ENCODE assay signal across 21 mouse cellular contexts in the genomic region with DNA sequence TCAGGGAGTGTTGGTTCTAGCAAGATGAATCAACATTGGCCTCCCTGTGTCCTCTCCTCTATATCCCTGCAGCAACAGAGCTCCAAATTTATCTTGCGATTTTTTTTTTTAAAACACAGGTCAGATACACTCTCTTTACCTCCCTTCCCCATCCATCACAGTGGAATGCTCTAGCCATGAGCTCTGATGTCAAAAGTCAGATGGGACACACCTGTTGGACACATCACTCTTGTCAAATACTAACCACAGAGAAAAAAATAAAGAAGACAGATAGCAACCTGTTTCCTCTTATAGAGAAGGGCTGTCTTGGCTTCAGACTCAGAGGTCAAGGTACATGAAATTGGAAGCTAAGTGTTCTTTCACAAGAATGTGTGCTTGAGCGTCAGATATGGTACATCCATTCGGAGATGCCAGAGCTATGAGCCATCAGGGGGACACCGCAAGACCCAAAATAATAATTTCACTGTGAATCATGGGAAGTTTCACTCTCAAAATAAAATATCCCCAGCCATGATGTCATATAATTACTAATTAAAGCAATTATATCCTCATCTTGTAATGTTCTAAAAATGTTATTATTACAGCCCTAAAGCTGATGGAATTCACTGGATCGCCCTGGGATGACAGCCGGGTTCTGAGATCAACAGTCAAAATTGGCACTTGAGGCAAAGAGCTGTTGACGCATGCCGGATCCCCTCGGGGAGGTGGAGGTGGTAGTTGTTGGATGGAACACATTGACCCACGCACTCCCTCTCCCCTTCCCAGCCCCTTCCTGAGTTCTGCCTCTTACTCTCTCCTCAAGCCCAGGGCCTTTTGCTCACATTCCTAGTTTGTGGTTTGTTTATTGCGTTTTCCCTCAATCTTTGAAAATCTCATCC. TPM values are rescaled to one million over a fixed set of nuclear protein-coding genes. Genes with fewer than 3 reads are reported as not detected.
DNase-seq lines count a peak whose midpoint lies in the region; ATAC-seq and TF ChIP-seq lines count a peak whose summit lies in the region.
"Had no signal": no experiment of that assay in that cellular context is flagged by ENCODE, and none has a peak within 500 bp of the region (broad histone marks: within the 10 kb centered on the region; RNA-seq: fewer than 3 reads in every experiment).

No protein-coding gene starts in this region.

- no peak for ATAC-seq in forebrain, embryonic 11.5 days (replicated peaks; ENCODE audit: low FRiP score)
- ATAC-seq: CD4-positive, CD25-positive, alpha-beta regulatory T cell, adult 4 months; forebrain, embryonic 14.5 days; forebrain, embryonic 16.5 days had no signal

- 90% methylated on average over 11 of the region's 11 CpGs for WGBS in forebrain, embryonic 11.5 days
- 91% methylated on average over 11 of the region's 11 CpGs for WGBS in thymus, adult 2 months

- no peak overlapping the region for H3K27ac ChIP-seq in forebrain, embryonic 11.5 days (ENCODE audit: low read depth, low read length)
- H3K27ac ChIP-seq in thymus, adult 2 months (ENCODE audit: control insufficient read depth, insufficient read depth, low read length) = no peak overlapping the region
- H3K27ac ChIP-seq: embryonic facial prominence, embryonic 10.5 days; embryonic facial prominence, embryonic 12.5 days; forebrain, embryonic 12.5 days had no signal

- no peaks in the 10 kb centered on the region for H3K9me3 ChIP-seq in forebrain, embryonic 11.5 days (ENCODE audit: control insufficient read depth, low read length)
- H3K9me3 ChIP-seq: embryonic facial prominence, embryonic 10.5 days; embryonic facial prominence, embryonic 12.5 days; forebrain, embryonic 12.5 days had no signal

- H3K79me2 ChIP-seq in myocyte (ENCODE audit: control insufficient read depth, insufficient read depth) = no peaks in the 10 kb centered on the region

- H3K27me3 ChIP-seq in myocyte (ENCODE audit: control insufficient read depth, insufficient read depth, insufficient read length) = no peaks in the 10 kb centered on the region
- no peaks in the 10 kb centered on the region for H3K27me3 ChIP-seq in forebrain, embryonic 11.5 days (ENCODE audit: control insufficient read depth, insufficient read depth, low read length)
- H3K27me3 ChIP-seq in thymus, adult 2 months (ENCODE audit: control insufficient read depth, insufficient read depth, low read length) = no peaks in the 10 kb centered on the region
- H3K27me3 ChIP-seq: CH12.LX; embryonic facial prominence, embryonic 12.5 days; forebrain, embryonic 12.5 days had no signal

- no peak for TF ChIP-seq POLR2A in myocyte (IDR thresholded peaks at IDR 0.05; ENCODE audit: insufficient read length, low read depth)
- TF ChIP-seq POLR2A in thymus, adult 2 months (IDR thresholded peaks at IDR 0.05; ENCODE audit: control insufficient read depth, extremely low read depth, insufficient read depth, low read length, poor library complexity) = no peak

- no peak overlapping the region for H3K4me3 ChIP-seq in myocyte
- no peak overlapping the region for H3K4me3 ChIP-seq in forebrain, embryonic 11.5 days (ENCODE audit: low read depth, low read length)
- no peak overlapping the region for H3K4me3 ChIP-seq in thymus, adult 2 months (ENCODE audit: control insufficient read depth, insufficient read depth, low read length)
- H3K4me3 ChIP-seq: embryonic facial prominence, embryonic 10.5 days; embryonic facial prominence, embryonic 12.5 days; forebrain, embryonic 12.5 days had no signal

- H3K4me2 ChIP-seq in myocyte (ENCODE audit: low read depth) = peak overlapping the region; percentile 32
- no peak overlapping the region for H3K4me2 ChIP-seq in forebrain, embryonic 11.5 days (ENCODE audit: low read depth, low read length, severe bottlenecking)
- H3K4me2 ChIP-seq: embryonic facial prominence, embryonic 12.5 days; forebrain, embryonic 12.5 days had no signal

- TF ChIP-seq CTCF in thymus, adult 2 months (IDR thresholded peaks at IDR 0.05; ENCODE audit: borderline replicate concordance, control insufficient read depth, extremely low read depth, insufficient read depth, low read length, poor library complexity) = no peak

- no peak overlapping the region for H3ac ChIP-seq in myocyte (ENCODE audit: control insufficient read depth, insufficient read length)

- no peaks in the 10 kb centered on the region for H3K36me3 ChIP-seq in myocyte (ENCODE audit: control insufficient read depth, insufficient read depth)
- no peaks in the 10 kb centered on the region for H3K36me3 ChIP-seq in forebrain, embryonic 11.5 days (ENCODE audit: control insufficient read depth, insufficient read depth, low read length)
- no peaks in the 10 kb centered on the region for H3K36me3 ChIP-seq in thymus, adult 2 months (ENCODE audit: control insufficient read depth, insufficient read depth, low read length)
- H3K36me3 ChIP-seq: embryonic facial prominence, embryonic 10.5 days; embryonic facial prominence, embryonic 12.5 days; forebrain, embryonic 12.5 days; G1E had no signal

- H3K9ac ChIP-seq in forebrain, embryonic 11.5 days (ENCODE audit: low read length) = no peak overlapping the region
- H3K9ac ChIP-seq: embryonic facial prominence, embryonic 12.5 days; forebrain, embryonic 12.5 days had no signal

- DNase-seq in 3T3-L1 (ENCODE audit: low read depth, low spot score) (peak; percentile 13), NIH3T3 (ENCODE audit: low read depth) (peak; percentile 81)
- no peak for DNase-seq in forebrain, embryonic 11.5 days (ENCODE audit: low spot score)
- DNase-seq in thymus, adult 2 months = no peak
- DNase-seq: adrenal gland, adult 2 months; adrenal gland, postnatal 10 days; adrenal gland, postnatal 25 days; cerebellum, adult 11 months; cerebellum, adult 18-20 months; cerebellum, adult 8-10 months; cerebellum, postnatal 10 days; cerebellum, postnatal 25 days had no signal

- no peaks in the 10 kb centered on the region for H3K4me1 ChIP-seq in forebrain, embryonic 11.5 days (replicated peaks; ENCODE audit: control insufficient read depth, insufficient read depth, low read length)
- H3K4me1 ChIP-seq in thymus, adult 2 months (replicated peaks; ENCODE audit: control insufficient read depth, insufficient read depth, low read length) = no peaks in the 10 kb centered on the region
- H3K4me1 ChIP-seq: forebrain, embryonic 12.5 days had no signal

TF ChIP-seq in myocyte, 11 proteins besides CTCF, POLR2A, EP300 and RAD21:
- peak; percentile 20 for TF ChIP-seq TCF12 (IDR thresholded peaks at IDR 0.05; ENCODE audit: insufficient read depth, poor library complexity, severe bottlenecking)
- TF ChIP-seq USF1 (IDR thresholded peaks at IDR 0.05; ENCODE audit: low read depth) = no peak
- TF ChIP-seq MYOD1 (IDR thresholded peaks at IDR 0.05; ENCODE audit: control insufficient read depth in 1 of 3, insufficient read length in 2 of 3, low read depth in 2 of 3) = peak in 2 of 3 experiments; percentile 74 to 80
- TF ChIP-seq MAX (IDR thresholded peaks at IDR 0.05; ENCODE audit: low read depth) = no peak
- no peak for TF ChIP-seq SRF (IDR thresholded peaks at IDR 0.05; ENCODE audit: control insufficient read depth, insufficient read length, low read depth)
- TF ChIP-seq TCF3 (IDR thresholded peaks at IDR 0.05; ENCODE audit: insufficient read length, low read depth) = no peak

RNA-seq across cellular contexts. Expression of gene Ackr3, which starts 57.2 kb away (rescaled TPM):
- 10.8 TPM for polyA plus RNA-seq in myocyte (2012; fragmentation: generic; extraction: Trizol)
- polyA plus RNA-seq in forebrain, embryonic 11.5 days (2014; fragmentation: Nextera tagmentation; extraction: Ambion mirVana) = 31.2 and 31.9 TPM in 2 replicates
- polyA plus RNA-seq in thymus, adult 2 months (2012; rRNA removed) = 17.1 and 24.7 TPM in 2 replicates
- polyA plus RNA-seq: CD4-positive, CD25-positive, alpha-beta regulatory T cell, adult 4 months; G1E had no signal

Comparison
In these comparisons a context has a peak if more than half of its experiments do, and no peak if none do; other contexts are left out.
1. DNase-seq: peak in 3T3-L1 (single experiment) and NIH3T3 (single experiment); none in forebrain, embryonic 11.5 days (single experiment) and thymus, adult 2 months (single experiment).